Mouse (Mus musculus): Measurements from ENCODE around the gene Prima1.

Prima1 gene

DNA sequence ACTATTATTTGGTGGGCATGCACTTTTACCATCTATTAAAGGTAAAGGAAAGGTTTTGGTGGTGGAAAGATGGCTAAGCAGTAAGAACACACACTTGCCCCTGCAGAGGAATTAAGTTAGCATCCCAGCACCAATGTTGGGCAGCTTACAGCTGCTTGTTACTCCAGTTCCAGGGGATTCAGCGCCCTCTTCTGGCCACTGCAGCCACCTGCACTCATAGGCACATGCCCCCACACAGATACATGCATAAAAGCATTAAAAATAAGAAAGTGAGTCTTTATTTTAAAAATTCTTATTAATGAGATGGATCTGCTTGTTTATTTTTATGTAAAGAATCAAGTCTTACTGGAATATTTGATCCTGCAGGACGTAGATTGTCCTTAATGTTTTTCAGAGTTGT, 87.0 kb downstream of the Prima1 start:
- DNase-seq (ENCODE audit: low spot score) = no peak

DNA sequence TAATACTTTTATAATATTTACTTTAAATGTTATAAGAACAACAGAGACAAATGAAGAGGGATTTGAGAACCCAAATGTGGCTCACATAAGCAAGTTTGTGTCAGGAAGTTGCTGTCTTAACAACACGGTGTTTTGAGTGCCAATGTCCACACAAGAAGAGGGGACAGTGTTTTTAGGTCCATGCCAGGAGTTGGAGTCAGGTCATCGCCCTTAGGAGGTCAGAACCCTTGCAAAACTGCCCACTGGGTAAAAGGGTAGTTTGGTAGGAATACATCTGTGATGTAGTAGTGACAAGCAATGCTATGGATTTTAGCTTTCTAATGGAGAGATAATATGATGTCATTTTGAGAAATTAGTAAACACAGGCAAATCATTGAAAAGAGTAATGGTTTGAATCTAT, 91.7 kb downstream of the Prima1 start:
- DNase-seq (ENCODE audit: low spot score) = no peak

Measured in MN1 (cell line).